Mouse (Mus musculus): ENCODE results near the gene Mn1.

DNA sequence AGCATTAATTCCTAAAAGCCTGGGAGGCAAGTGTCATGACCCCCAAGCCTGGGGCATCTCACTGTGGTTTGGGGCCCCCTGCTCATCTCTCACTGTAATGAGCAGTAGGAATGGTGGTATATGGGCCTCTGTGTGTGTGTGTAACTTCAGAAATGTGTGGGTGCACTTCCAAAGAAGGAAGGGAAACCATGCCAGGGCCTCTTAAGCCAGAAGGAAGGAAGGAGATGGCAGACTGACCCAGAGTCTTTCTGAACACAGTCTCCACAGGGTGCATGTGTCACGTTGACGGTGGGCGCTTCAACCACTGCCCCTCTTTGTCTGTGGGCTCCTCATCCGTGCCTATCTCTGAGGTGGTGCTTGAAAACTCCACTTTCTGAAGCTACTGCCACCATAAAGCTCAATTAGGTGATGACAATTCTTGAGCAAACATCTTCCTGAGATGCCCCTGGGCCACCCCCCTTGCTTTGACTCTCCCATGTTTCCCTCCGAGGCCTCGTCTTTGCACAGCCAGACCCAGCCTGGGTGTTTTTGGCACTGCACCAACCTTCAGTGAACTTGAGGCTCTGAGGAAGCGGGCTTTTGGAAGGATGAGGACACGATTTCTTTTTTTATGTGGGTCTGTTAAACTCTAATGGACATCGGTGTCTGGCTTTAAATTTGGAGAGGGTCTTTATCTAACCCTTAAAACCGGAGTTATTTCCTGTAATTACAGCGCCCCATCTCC, 14.0 kb downstream of the Mn1 start:
- TF ChIP-seq POLR2A (IDR thresholded peaks at IDR 0.05; ENCODE audit: insufficient read depth, low read depth, low read length) (no peak), CTCF (IDR thresholded peaks at IDR 0.05) (no peak), EP300 (IDR thresholded peaks at IDR 0.05; ENCODE audit: insufficient read depth, low read depth, low read length) (no peak)

Data from heart, adult 2 months (tissue).